Mouse (Mus musculus) kidney, adult 2 months (tissue): ENCODE measurements around the gene Nfkbil1. TPM values are rescaled to one million over a fixed set of nuclear protein-coding genes. Genes with fewer than 3 reads are reported as not detected.
"Not testable (repeated sequence)": the region's sequence is repeated elsewhere in the genome, so short reads cannot be mapped to it uniquely, and the experiment has no call there.

ENCODE experiments used
- DNase-seq: peaks from one replicate; pipeline ENCODE4 v3.0.0; 2021
- H3K27ac ChIP-seq: fragments of 200-500 bp; 2 replicates; pipeline ENCODE4 v1.5.1; 2012; ENCODE audit warnings: low read depth, low read length, control low read depth, inconsistent platforms; ENCODE audit not compliant: insufficient read depth
- H3K27me3 ChIP-seq: fragments of 200-500 bp; replicated peaks from 2 replicates; pipeline ENCODE4 v1.6.1; 2012; ENCODE audit warnings: mild to moderate bottlenecking, moderate library complexity, low read length, inconsistent platforms; ENCODE audit not compliant: control insufficient read depth, insufficient read depth
- H3K36me3 ChIP-seq: fragments of 200-500 bp; 2 replicates; pipeline ENCODE4 v1.6.1; 2012; ENCODE audit warnings: mild to moderate bottlenecking, moderate library complexity, low read length, inconsistent platforms; ENCODE audit not compliant: control insufficient read depth, insufficient read depth
- H3K4me1 ChIP-seq: fragments of 200-500 bp; 2 replicates; pipeline ENCODE4 v1.6.1; 2011; ENCODE audit warnings: low read length; ENCODE audit not compliant: control insufficient read depth, insufficient read depth
- H3K4me3 ChIP-seq: fragments of 200-500 bp; 2 replicates; pipeline ENCODE4 v1.5.1; 2011; ENCODE audit warnings: mild to moderate bottlenecking, low read depth, low read length, control low read depth; ENCODE audit not compliant: insufficient read depth
- CTCF ChIP-seq: fragments of 200-500 bp; conservative IDR thresholded peaks from 2 replicates; pipeline ENCODE4 v1.5.1; 2011; ENCODE audit warnings: low read depth, mild to moderate bottlenecking, control low read depth, low read length, moderate library complexity, mixed read lengths; ENCODE audit not compliant: insufficient read depth, insufficient read length
- POLR2A ChIP-seq: fragments of 200-500 bp; IDR thresholded peaks from one replicate; pipeline ENCODE4 v1.6.1; 2011; ENCODE audit warnings: low read depth, low read length, control low read depth
- WGBS: fragments of 180-500 bp; shearing (Covaris S2); methylation state at CpG from one replicate; pipeline ENCODE4 v1.1.7; 2018; 5-methylcytosine and 5-hydroxymethylcytosine counted together
- polyA plus RNA-seq: library from polyadenylated mRNA; depleted of rRNA; stranded (reverse); fragments of >200 nt; gene quantifications from 2 replicates; pipeline ENCODE4 v1.2.3, GENCODE M21; 2012

Gene Nfkbil1
- polyA plus RNA-seq, 1 experiment, result 11.7 TPM

- peak within 1 kb of the TSS; percentile 100 for H3K27ac ChIP-seq
- no peaks in the 10 kb centered on the region for H3K27me3 ChIP-seq
- peak within 1 kb of the TSS; percentile 61 for H3K4me3 ChIP-seq
- peaks cover 17% of the 10 kb centered on the region; the same call in 1 of the 2 replicates for H3K4me1 ChIP-seq
- peaks cover 5% of the 10 kb centered on the region for H3K36me3 ChIP-seq
- peak; percentile 97 for DNase-seq
- under 1% methylated on average over 69 of the region's 69 CpGs for WGBS
- peak; percentile 85 for TF ChIP-seq POLR2A
- no peak for TF ChIP-seq CTCF
Measured at GRCm38 (mm10) chr17:35241305-35242014, 5.9 kb upstream of the Nfkbil1 start, which contains the start of gene Ddx39b. Ddx39b (plus strand) TSS chr17:35241746.

GRCm38 (mm10) chr17:35240384-35241304 lies 5.1 kb upstream of the Nfkbil1 start:
- peak; percentile 83 for DNase-seq
- H3K4me3 ChIP-seq, result peak overlapping the region; percentile 61
- peaks cover 5% of the 10 kb centered on the region; the same call in 1 of the 2 replicates for H3K36me3 ChIP-seq
- peaks cover 13% of the 10 kb centered on the region; the same call in 1 of the 2 replicates for H3K4me1 ChIP-seq
- H3K27ac ChIP-seq, result peak overlapping the region; percentile 100
- no peaks in the 10 kb centered on the region for H3K27me3 ChIP-seq
- TF ChIP-seq CTCF (no peak), POLR2A (peak; percentile 6)
- WGBS, result 15% methylated on average over 12 of the region's 12 CpGs

- H3K4me3 ChIP-seq, result no peak overlapping the region
- TF ChIP-seq CTCF, result no peak
- TF ChIP-seq POLR2A, result no peak
- WGBS, result 78% methylated on average over 5 of the region's 5 CpGs
- H3K36me3 ChIP-seq, result peaks cover 5% of the 10 kb centered on the region; the same call in 1 of the 2 replicates
- H3K27ac ChIP-seq, result no peak overlapping the region
- DNase-seq, result no peak
- H3K27me3 ChIP-seq, result no peaks in the 10 kb centered on the region
- peaks cover 11% of the 10 kb centered on the region; the same call in 1 of the 2 replicates for H3K4me1 ChIP-seq
Measured at GRCm38 (mm10) chr17:35239700-35240099, 4.1 kb upstream of the Nfkbil1 start.

- peaks cover 8% of the 10 kb centered on the region; the same call in 1 of the 2 replicates for H3K4me1 ChIP-seq
- no peak for DNase-seq
- no peak overlapping the region for H3K27ac ChIP-seq
- no peak overlapping the region for H3K4me3 ChIP-seq
- WGBS, result 79% methylated on average over 12 of the region's 12 CpGs
- H3K27me3 ChIP-seq, result no peaks in the 10 kb centered on the region
- TF ChIP-seq POLR2A, result no peak
- no peak for TF ChIP-seq CTCF
- H3K36me3 ChIP-seq, result no peaks in the 10 kb centered on the region
Measured at GRCm38 (mm10) chr17:35237504-35237903, 1.9 kb upstream of the Nfkbil1 start.

- WGBS, result 76% methylated on average over 9 of the region's 9 CpGs
- Histone ChIP-seq H3K27me3 (no peaks in the 10 kb centered on the region), H3K27ac (no peak overlapping the region), H3K36me3 (no peaks in the 10 kb centered on the region), H3K4me3 (no peak overlapping the region), H3K4me1 (peaks cover 8% of the 10 kb centered on the region; the same call in 1 of the 2 replicates)
- DNase-seq, result no peak
- TF ChIP-seq POLR2A, result no peak
Measured at GRCm38 (mm10) chr17:35236996-35237395, 1.4 kb upstream of the Nfkbil1 start.

- Histone ChIP-seq H3K27me3 (no peaks in the 10 kb centered on the region), H3K36me3 (no peaks in the 10 kb centered on the region), H3K27ac (peak overlapping the region; percentile 92), H3K4me1 (peaks cover 8% of the 10 kb centered on the region; the same call in 1 of the 2 replicates), H3K4me3 (peak overlapping the region; percentile 69)
- TF ChIP-seq POLR2A (no peak), CTCF (peak; percentile 94)
- under 1% methylated on average over 18 of the region's 18 CpGs for WGBS
- peak; percentile 97 for DNase-seq
Measured at GRCm38 (mm10) chr17:35236390-35236746, 776 bp upstream of the Nfkbil1 start.

GRCm38 (mm10) chr17:35234903-35235302 lies 689 bp downstream of the Nfkbil1 start:
- Histone ChIP-seq H3K4me1 (peaks cover 4% of the 10 kb centered on the region; the same call in 1 of the 2 replicates), H3K27ac (peak overlapping the region; percentile 88), H3K4me3 (peak overlapping the region; percentile 69), H3K36me3 (no peaks in the 10 kb centered on the region), H3K27me3 (no peaks in the 10 kb centered on the region)
- TF ChIP-seq POLR2A (peak; percentile 11), CTCF (no peak)
- no peak for DNase-seq
- WGBS, result 1% methylated on average over 31 of the region's 31 CpGs

- WGBS, result 75% methylated on average over 7 of the region's 7 CpGs
- H3K27ac ChIP-seq, DNase-seq, H3K27me3 ChIP-seq, H3K4me1 ChIP-seq, H3K36me3 ChIP-seq, H3K4me3 ChIP-seq: not testable (repeated sequence)
Measured at GRCm38 (mm10) chr17:35234090-35234489, 1.5 kb downstream of the Nfkbil1 start.
